Mouse (Mus musculus): ENCODE data around the gene Tmem151b. TPM values are rescaled to one million over a fixed set of nuclear protein-coding genes. Genes with fewer than 3 reads are reported as not detected.

The Tmem151b gene
- polyA plus RNA-seq, 1 experiment from 2014 or later: 25.5 TPM

- Histone ChIP-seq H3K4me1 (replicated peaks) (peaks cover 45% of the 10 kb centered on the region), H3K4me2 (replicated peaks) (no peak overlapping the region), H3K9me3 (no peaks in the 10 kb centered on the region), H3K27ac (no peak overlapping the region), H3K36me3 (no peaks in the 10 kb centered on the region), H3K4me3 (replicated peaks) (no peak overlapping the region), H3K9ac (replicated peaks) (peak overlapping the region; percentile 44; the same call in 1 of the 2 replicates), H3K27me3 (peaks cover 34% of the 10 kb centered on the region)
- ATAC-seq: no peak
- WGBS: 54% methylated on average over 16 of the region's 16 CpGs
These were observed 42.5 kb upstream of the Tmem151b start for GRCm38 (mm10) chr17:45591701-45592605.

GRCm38 (mm10) chr17:45590410-45590809 lies 40.9 kb upstream of the Tmem151b start:
- Histone ChIP-seq H3K36me3 (no peaks in the 10 kb centered on the region; the same call in 1 of the 2 replicates), H3K27ac (no peak overlapping the region), H3K4me2 (replicated peaks) (no peak overlapping the region), H3K4me1 (replicated peaks) (peaks cover 38% of the 10 kb centered on the region), H3K4me3 (replicated peaks) (no peak overlapping the region), H3K27me3 (peaks cover 30% of the 10 kb centered on the region), H3K9me3 (no peaks in the 10 kb centered on the region; the same call in 1 of the 2 replicates), H3K9ac (replicated peaks) (no peak overlapping the region)
- ATAC-seq: no peak
- WGBS: 85% methylated on average over 6 of the region's 6 CpGs

GRCm38 (mm10) chr17:45589844-45590243 lies 40.4 kb upstream of the Tmem151b start:
- H3K4me1 ChIP-seq (replicated peaks): peaks cover 38% of the 10 kb centered on the region

GRCm38 (mm10) chr17:45589236-45589635 lies 39.8 kb upstream of the Tmem151b start:
- H3K4me1 ChIP-seq (replicated peaks): peaks cover 38% of the 10 kb centered on the region
- H3K27me3 ChIP-seq: peaks cover 19% of the 10 kb centered on the region
- no peak overlapping the region for H3K27ac ChIP-seq
- no peaks in the 10 kb centered on the region; the same call in 1 of the 2 replicates for H3K36me3 ChIP-seq
- no peak overlapping the region for H3K4me2 ChIP-seq (replicated peaks)
- no peak overlapping the region for H3K9ac ChIP-seq (replicated peaks)
- no peak overlapping the region for H3K4me3 ChIP-seq (replicated peaks)
- no peak for ATAC-seq
- H3K9me3 ChIP-seq: no peaks in the 10 kb centered on the region; the same call in 1 of the 2 replicates
- 97% methylated on average over 7 of the region's 7 CpGs for WGBS

More at GRCm38 (mm10) chr17:45589844-45590243, 40.4 kb upstream of the Tmem151b start:
- WGBS: 95% methylated on average over 8 of the region's 8 CpGs
- no peaks in the 10 kb centered on the region; the same call in 1 of the 2 replicates for H3K36me3 ChIP-seq
- no peaks in the 10 kb centered on the region; the same call in 1 of the 2 replicates for H3K9me3 ChIP-seq
- ATAC-seq: no peak
- H3K27ac ChIP-seq: no peak overlapping the region
- H3K9ac ChIP-seq (replicated peaks): no peak overlapping the region
- peaks cover 25% of the 10 kb centered on the region for H3K27me3 ChIP-seq
- no peak overlapping the region for H3K4me2 ChIP-seq (replicated peaks)
- H3K4me3 ChIP-seq (replicated peaks): no peak overlapping the region

- Histone ChIP-seq H3K4me2 (replicated peaks) (no peak overlapping the region), H3K4me3 (replicated peaks) (no peak overlapping the region), H3K27ac (no peak overlapping the region), H3K27me3 (peaks cover 11% of the 10 kb centered on the region), H3K9ac (replicated peaks) (no peak overlapping the region), H3K4me1 (replicated peaks) (peaks cover 37% of the 10 kb centered on the region), H3K36me3 (no peaks in the 10 kb centered on the region; the same call in 1 of the 2 replicates), H3K9me3 (no peaks in the 10 kb centered on the region; the same call in 1 of the 2 replicates)
- 96% methylated on average over 7 of the region's 7 CpGs for WGBS
- ATAC-seq: no peak
These were observed 38.9 kb upstream of the Tmem151b start for GRCm38 (mm10) chr17:45588370-45588769.

GRCm38 (mm10) chr17:45586449-45586837 lies 37.0 kb upstream of the Tmem151b start:
- Histone ChIP-seq H3K4me3 (replicated peaks) (no peak overlapping the region), H3K4me1 (replicated peaks) (peaks cover 21% of the 10 kb centered on the region), H3K9me3 (no peaks in the 10 kb centered on the region; the same call in 1 of the 2 replicates), H3K9ac (replicated peaks) (no peak overlapping the region), H3K4me2 (replicated peaks) (no peak overlapping the region), H3K27me3 (no peaks in the 10 kb centered on the region), H3K36me3 (no peaks in the 10 kb centered on the region; the same call in 1 of the 2 replicates), H3K27ac (no peak overlapping the region)
- ATAC-seq: no peak
- WGBS: 97% methylated on average over 3 of the region's 3 CpGs

GRCm38 (mm10) chr17:45585725-45586448 lies 36.4 kb upstream of the Tmem151b start:
- Histone ChIP-seq H3K27me3 (no peaks in the 10 kb centered on the region), H3K4me3 (replicated peaks) (no peak overlapping the region), H3K27ac (peak overlapping the region; percentile 35; the same call in 1 of the 2 replicates), H3K9ac (replicated peaks) (no peak overlapping the region), H3K4me2 (replicated peaks) (no peak overlapping the region), H3K9me3 (no peaks in the 10 kb centered on the region; the same call in 1 of the 2 replicates), H3K36me3 (no peaks in the 10 kb centered on the region; the same call in 1 of the 2 replicates), H3K4me1 (replicated peaks) (peaks cover 21% of the 10 kb centered on the region)
- WGBS: 64% methylated on average over 23 of the region's 23 CpGs
- ATAC-seq: no peak

- WGBS: 15% methylated on average over 14 of the region's 14 CpGs
- H3K27me3 ChIP-seq: no peaks in the 10 kb centered on the region
These were observed 35.6 kb upstream of the Tmem151b start for GRCm38 (mm10) chr17:45584939-45585678.

GRCm38 (mm10) chr17:45584096-45584896 lies 34.8 kb upstream of the Tmem151b start:
- Histone ChIP-seq H3K4me2 (replicated peaks) (no peak overlapping the region), H3K27me3 (no peaks in the 10 kb centered on the region), H3K27ac (peak overlapping the region; percentile 71), H3K4me3 (replicated peaks) (no peak overlapping the region), H3K4me1 (replicated peaks) (peaks cover 21% of the 10 kb centered on the region), H3K36me3 (no peaks in the 10 kb centered on the region; the same call in 1 of the 2 replicates), H3K9me3 (no peaks in the 10 kb centered on the region; the same call in 1 of the 2 replicates), H3K9ac (replicated peaks) (peak overlapping the region; percentile 41; the same call in 1 of the 2 replicates)
- WGBS: 36% methylated on average over 12 of the region's 12 CpGs
- ATAC-seq: peak; percentile 59

More at GRCm38 (mm10) chr17:45584939-45585678, 35.6 kb upstream of the Tmem151b start:
- peak; percentile 62 for ATAC-seq
- Histone ChIP-seq H3K9ac (replicated peaks) (peak overlapping the region; percentile 41; the same call in 1 of the 2 replicates), H3K36me3 (no peaks in the 10 kb centered on the region; the same call in 1 of the 2 replicates), H3K9me3 (no peaks in the 10 kb centered on the region; the same call in 1 of the 2 replicates), H3K4me3 (replicated peaks) (no peak overlapping the region), H3K27ac (peak overlapping the region; percentile 71), H3K4me1 (replicated peaks) (peaks cover 21% of the 10 kb centered on the region), H3K4me2 (replicated peaks) (no peak overlapping the region)

GRCm38 (mm10) chr17:45582715-45583355 lies 33.4 kb upstream of the Tmem151b start:
- H3K9ac ChIP-seq (replicated peaks): no peak overlapping the region
- WGBS: 77% methylated on average over 6 of the region's 6 CpGs

More at GRCm38 (mm10) chr17:45582715-45583355, 33.4 kb upstream of the Tmem151b start:
- Histone ChIP-seq H3K4me1 (replicated peaks) (peaks cover 21% of the 10 kb centered on the region), H3K27me3 (no peaks in the 10 kb centered on the region), H3K9me3 (no peaks in the 10 kb centered on the region; the same call in 1 of the 2 replicates), H3K27ac (no peak overlapping the region), H3K4me2 (replicated peaks) (no peak overlapping the region), H3K4me3 (replicated peaks) (no peak overlapping the region), H3K36me3 (no peaks in the 10 kb centered on the region; the same call in 1 of the 2 replicates)
- ATAC-seq: no peak

Measured in midbrain, embryonic 13.5 days (tissue).